Mouse (Mus musculus) cortical plate, adult 2 months (tissue): ENCODE measurements around the gene Astn2. TPM values are rescaled to one million over a fixed set of nuclear protein-coding genes. Genes with fewer than 3 reads are reported as not detected.

Source experiments
- H3K27ac ChIP-seq: fragments of 200-500 bp; 2 replicates; pipeline ENCODE4 v1.5.1; 2012; ENCODE audit warnings: low read length, control low read depth, inconsistent platforms; ENCODE audit not compliant: insufficient read depth
- H3K4me1 ChIP-seq: fragments of 200-500 bp; 2 replicates; pipeline ENCODE4 v1.6.1; 2011; ENCODE audit warnings: low read length; ENCODE audit not compliant: control insufficient read depth, insufficient read depth
- H3K4me3 ChIP-seq: fragments of 200-500 bp; 2 replicates; pipeline ENCODE4 v1.5.1; 2011; ENCODE audit warnings: mild to moderate bottlenecking, low read length, control low read depth; ENCODE audit not compliant: insufficient read depth
- CTCF ChIP-seq: fragments of 200-500 bp; IDR thresholded peaks from 2 replicates; pipeline ENCODE4 v1.5.1; 2011; ENCODE audit warnings: mild to moderate bottlenecking, control low read depth, low read length; ENCODE audit not compliant: insufficient read depth; ENCODE audit errors: extremely low read depth
- POLR2A ChIP-seq: fragments of 200-500 bp; IDR thresholded peaks from 2 replicates; pipeline ENCODE4 v1.6.1; 2011; ENCODE audit warnings: mild to moderate bottlenecking, low read length, control low read depth; ENCODE audit not compliant: insufficient read depth; ENCODE audit errors: extremely low read depth
- polyA plus RNA-seq: library from polyadenylated mRNA; depleted of rRNA; stranded (reverse); fragments of >200 nt; gene quantifications from 2 replicates; pipeline ENCODE4 v1.2.3, GENCODE M21; 2012

Gene Astn2
- polyA plus RNA-seq, 1 experiment, result 20.9 TPM

DNA sequence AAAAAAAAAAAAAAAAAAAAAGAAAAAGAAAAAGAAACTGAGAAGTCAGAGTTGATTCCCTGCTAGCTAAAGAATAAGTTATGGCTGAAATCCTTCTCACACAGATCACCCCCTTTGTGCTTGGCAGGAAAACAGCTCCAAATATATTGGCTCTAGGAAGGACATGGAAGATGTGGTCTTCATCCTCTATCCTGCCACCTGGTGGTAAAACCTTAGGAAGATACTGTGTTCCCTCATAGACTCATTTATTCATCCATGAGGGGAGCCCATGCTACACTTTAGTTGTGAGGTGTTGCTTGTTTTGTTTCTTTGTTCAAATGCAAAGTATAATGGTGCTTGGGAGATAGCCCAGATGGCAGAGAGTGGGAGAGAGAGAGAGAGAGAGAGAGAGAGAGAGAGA lies 613.4 kb downstream of the Astn2 start:
- no peak for TF ChIP-seq POLR2A
- no peak for TF ChIP-seq CTCF

DNA sequence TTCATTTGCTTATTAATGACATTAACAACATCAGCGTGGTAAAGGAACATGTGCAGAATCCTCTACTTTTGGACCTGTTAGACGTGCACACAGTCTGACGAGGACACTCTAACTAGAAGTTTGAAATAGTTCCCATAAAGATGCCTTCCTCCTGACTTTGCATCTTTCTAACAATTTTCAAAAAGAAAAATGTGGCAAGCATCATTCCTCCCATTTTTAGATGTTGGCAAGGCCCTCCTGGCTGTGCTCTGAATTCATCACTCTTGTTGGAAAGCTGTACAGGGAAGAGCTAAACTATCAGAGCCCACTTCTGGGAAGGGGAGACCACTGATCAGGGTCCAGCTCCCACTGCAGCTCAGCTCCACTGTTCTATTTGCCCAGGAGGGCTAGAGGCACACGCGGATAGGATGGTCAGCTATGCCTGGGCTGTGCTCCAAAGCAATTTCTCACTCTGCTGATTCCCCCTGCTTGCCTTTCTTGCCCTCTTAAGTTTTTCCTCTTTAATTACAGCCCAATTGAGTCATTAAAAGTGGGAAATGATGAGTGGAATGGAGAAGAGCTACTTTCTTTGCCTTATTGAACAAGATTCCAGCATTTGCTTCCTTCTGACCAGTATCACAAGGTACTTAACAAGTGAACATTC lies 630.9 kb downstream of the Astn2 start:
- Histone ChIP-seq H3K27ac (no peak overlapping the region), H3K4me1 (peaks cover 4% of the 10 kb centered on the region), H3K4me3 (no peak overlapping the region)
- TF ChIP-seq CTCF (no peak), POLR2A (no peak)

More for the DNA sequence above, 613.4 kb downstream of the Astn2 start:
- Histone ChIP-seq H3K27ac (no peak overlapping the region), H3K4me3 (no peak overlapping the region), H3K4me1 (no peaks in the 10 kb centered on the region)

DNA sequence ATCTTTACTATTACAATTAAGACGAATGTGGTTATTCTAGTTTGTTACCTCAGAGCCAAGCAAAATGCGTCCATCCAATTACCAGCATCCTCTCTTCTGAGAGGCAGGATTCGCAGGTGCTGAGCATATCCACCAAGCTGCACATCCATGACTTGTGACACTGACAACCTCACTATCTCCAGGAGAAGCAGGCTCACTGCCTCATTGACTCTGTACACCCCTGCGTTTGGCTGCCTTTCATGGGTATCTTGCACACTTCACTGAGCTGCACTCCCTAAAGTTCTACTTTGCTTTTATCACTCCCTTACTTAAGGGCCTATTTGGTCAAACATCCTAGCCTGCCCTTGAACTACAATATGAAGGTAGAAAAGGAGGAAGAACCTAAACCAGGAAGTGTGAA lies 633.5 kb downstream of the Astn2 start:
- no peak overlapping the region for H3K4me3 ChIP-seq
- no peak for TF ChIP-seq CTCF
- no peak for TF ChIP-seq POLR2A
- H3K27ac ChIP-seq, result no peak overlapping the region
- peaks cover 7% of the 10 kb centered on the region for H3K4me1 ChIP-seq

DNA sequence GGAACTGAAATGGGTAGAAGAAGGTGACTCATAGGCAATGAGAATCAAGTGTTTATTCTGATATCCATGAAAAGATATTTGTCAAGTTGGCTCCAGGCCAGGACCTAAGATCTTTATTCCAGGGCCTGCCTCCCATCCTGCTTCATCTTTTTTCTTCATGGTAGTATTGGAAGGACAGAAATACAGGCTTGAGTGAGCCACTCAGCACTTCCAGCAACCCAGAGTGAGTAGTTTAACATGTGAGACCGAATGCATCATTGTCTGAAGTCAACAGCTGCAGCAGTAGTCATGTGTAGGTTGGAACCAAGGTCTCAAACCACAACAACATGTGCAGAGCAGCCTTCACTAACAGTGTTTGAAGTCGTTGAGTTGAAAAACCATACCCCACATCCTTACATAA lies 636.5 kb downstream of the Astn2 start:
- no peak overlapping the region for H3K27ac ChIP-seq
- peaks cover 3% of the 10 kb centered on the region for H3K4me1 ChIP-seq
- H3K4me3 ChIP-seq, result no peak overlapping the region
- no peak for TF ChIP-seq CTCF
- TF ChIP-seq POLR2A, result no peak

DNA sequence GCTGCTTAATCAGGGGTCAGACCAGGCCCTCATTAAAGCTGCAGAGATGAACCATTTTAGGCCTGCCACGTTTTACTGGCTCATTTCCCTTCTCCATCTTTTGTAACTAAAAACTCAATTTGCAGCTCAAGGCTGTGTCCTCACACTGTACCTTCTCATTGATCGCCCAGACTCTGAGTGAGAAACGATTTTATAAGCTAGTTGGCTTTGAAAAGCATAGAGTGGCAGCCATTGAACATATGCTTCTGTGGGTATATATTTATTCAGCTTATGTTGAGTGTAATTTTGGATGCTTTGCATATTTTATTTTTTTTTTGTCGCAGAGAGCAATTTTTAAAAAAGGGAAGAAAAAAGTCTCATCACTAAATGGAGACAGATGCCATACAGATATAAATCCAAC lies 637.0 kb downstream of the Astn2 start:
- H3K4me1 ChIP-seq, result peaks cover 3% of the 10 kb centered on the region
- no peak overlapping the region for H3K4me3 ChIP-seq
- no peak for TF ChIP-seq CTCF
- no peak for TF ChIP-seq POLR2A
- H3K27ac ChIP-seq, result no peak overlapping the region

DNA sequence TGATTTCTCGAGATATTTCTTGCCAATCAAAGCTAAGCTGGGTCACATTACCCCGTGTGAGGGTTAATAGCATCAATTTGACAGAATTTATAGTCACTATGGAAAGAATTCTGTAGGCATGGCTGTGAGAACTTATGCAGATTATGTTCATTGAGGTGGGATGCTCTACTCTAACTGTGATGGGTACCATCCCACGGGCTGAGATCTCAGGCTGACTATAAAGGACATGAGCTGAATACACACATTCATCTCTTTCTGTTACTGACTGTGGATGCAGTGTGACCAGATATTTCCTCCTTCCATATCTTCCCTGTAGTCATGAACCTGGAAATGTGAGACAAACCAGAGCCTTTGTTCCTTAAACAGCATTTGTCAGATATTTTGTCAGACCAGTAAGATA lies 639.1 kb downstream of the Astn2 start:
- Histone ChIP-seq H3K4me3 (no peak overlapping the region), H3K4me1 (peaks cover 3% of the 10 kb centered on the region), H3K27ac (no peak overlapping the region)
- TF ChIP-seq POLR2A (no peak), CTCF (no peak)

DNA sequence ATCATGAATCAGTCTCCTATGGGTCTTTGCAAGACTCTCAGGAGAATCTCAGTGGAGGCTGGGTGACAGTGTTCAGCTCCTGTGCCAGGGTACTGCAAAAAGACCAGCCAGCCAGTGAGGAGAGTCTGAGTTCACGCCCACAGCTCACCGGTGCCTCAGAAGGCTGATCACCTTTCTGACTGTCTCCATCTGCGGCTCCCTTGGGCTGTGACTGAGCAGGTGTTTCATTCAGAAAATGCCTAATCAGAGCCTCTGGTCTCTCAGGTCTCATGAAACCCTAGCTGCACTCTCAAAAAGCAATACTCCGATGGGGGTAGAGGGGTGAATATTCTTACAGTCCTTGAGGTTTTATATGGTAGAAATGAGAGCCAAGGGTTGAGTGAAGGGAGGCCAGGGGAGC lies 640.1 kb downstream of the Astn2 start:
- Histone ChIP-seq H3K27ac (no peak overlapping the region), H3K4me3 (no peak overlapping the region), H3K4me1 (peaks cover 3% of the 10 kb centered on the region)
- TF ChIP-seq CTCF (no peak), POLR2A (no peak)

DNA sequence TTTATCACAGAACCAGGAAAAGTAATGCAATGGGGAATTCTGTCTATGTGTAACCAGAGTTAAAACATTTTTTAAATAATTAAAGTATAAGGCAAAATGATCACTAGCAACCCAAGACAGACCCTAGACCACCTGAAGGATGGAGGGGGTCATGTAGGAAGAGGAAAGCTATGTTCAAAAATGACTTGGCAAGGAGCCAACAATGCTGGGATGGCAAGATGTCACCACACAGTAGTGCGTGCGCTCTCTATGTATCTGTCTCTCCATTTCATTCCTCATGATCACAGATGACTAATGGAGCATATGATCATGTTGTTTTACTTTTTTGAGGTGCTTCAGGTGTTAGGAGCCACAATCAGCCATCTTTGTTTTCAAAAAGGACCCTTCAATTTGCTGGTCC lies 640.6 kb downstream of the Astn2 start:
- Histone ChIP-seq H3K4me1 (peaks cover 3% of the 10 kb centered on the region), H3K4me3 (no peak overlapping the region), H3K27ac (no peak overlapping the region)
- TF ChIP-seq POLR2A, result no peak
- TF ChIP-seq CTCF, result no peak

DNA sequence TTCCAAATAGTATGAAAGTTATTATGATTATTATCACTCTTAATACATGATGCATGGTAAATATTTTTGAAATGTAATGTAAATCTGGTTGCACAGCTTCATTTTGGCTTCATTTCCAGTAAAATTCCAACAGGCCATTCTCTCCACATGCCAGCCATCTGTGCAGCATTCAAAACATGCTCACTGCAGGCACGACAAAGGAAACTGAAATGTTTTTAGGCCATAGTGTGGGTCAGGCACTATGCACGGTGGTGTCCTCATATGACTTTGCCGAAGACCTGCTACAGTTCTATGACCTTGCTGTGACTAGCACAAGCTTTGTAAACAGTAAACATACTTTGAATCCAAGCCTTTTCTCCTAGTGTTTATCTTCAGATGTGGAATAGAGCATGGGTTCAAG lies 642.3 kb downstream of the Astn2 start:
- Histone ChIP-seq H3K4me1 (no peaks in the 10 kb centered on the region; the same call in 1 of the 2 replicates), H3K4me3 (no peak overlapping the region), H3K27ac (no peak overlapping the region)
- TF ChIP-seq POLR2A (no peak), CTCF (no peak)

DNA sequence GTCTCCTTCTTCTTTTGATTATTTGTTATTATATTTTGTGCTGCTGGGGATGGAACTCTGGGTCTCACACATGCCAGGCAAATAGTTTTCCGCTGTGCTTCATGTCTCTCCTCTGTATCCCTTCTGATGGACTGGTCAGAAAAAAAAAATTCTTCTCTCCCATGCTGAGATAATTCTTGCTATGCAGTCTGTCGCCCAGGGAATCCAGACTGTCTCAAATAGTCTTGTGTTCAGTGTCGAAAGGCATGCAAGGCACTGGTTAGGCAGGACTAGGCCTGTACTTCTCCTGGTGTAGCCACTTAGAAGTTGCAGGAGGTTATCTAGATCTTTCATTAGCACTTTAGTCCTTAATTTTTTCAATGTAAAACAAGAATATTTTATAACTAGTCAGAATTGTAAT lies 642.8 kb downstream of the Astn2 start:
- Histone ChIP-seq H3K4me1 (no peaks in the 10 kb centered on the region; the same call in 1 of the 2 replicates), H3K27ac (no peak overlapping the region), H3K4me3 (no peak overlapping the region)
- TF ChIP-seq CTCF (no peak), POLR2A (no peak)
